Mouse (Mus musculus): ENCODE data around the gene Grik3.
A peak's percentile ranks its signal among the peaks of the same experiment; 100 is the strongest.

The Grik3 gene

DNA sequence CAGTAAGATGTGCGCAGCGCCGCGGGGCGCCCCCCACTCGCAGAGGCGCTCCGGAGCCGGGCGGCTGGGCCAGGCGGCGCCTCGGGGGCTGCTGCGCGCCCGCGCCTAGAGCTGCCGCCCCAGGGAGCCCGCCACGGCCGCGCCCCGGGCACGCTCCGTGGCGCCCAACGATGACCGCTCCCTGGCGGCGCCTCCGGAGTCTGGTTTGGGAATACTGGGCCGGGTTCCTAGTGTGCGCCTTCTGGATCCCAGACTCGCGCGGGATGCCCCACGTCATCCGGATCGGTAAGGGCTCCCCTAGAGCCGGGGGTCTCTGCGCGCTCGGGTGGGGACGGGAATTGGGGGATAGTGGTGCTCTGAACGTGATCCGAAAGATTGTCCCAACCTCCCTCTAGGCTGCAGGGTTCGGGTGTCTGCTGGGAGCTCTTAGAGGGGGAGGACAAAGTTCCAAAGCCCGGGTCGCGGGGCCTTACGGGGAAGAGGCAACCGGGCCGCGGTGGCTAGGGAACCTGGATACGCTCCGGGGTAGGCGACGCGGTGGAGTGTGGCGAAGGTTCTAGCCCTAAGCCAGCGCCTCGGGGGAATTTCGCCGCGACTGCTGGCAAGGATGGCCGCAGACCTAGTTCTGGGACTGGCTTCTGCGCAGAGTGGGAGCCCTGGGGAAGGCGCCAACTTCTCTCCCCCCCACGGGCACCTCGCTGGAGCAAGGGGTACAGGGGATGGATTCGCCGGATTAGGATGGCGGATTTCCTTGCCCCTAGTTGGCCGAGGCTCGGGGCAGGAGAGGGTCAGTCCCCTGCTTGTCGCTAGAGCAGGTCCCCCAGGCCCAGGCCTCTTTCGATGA is at the start of gene Grik3:
Gene Grik3, plus strand, starts transcription at position 40 of the 844 bp plus-strand sequence.
- no peak for DNase-seq (ENCODE audit: low spot score)

DNA sequence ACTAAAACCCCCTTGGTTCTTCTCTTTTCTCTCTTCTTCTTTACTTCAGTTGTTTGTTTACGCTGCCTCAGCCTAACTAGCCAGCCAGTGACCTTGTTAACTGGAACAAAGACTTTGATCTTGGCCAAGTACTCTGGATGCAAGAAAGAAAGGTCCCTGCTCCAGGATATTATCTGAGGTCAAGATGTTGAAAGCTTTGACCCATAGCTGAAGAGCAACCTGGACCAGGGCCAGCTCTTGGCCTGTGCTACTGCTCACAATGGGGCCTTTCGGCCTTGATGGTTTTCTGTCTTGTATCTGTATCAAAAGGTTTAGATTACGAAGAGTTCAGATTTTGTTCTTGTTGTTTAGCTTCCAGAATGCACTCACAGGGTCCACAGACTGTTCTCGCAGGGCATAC is 48.7 kb upstream of the Grik3 start:
- DNase-seq (ENCODE audit: low spot score): no peak

GRCm38 (mm10) chr4:125444366-125444765 is 46.1 kb upstream of the Grik3 start:
- no peak for DNase-seq (ENCODE audit: low spot score)

DNA sequence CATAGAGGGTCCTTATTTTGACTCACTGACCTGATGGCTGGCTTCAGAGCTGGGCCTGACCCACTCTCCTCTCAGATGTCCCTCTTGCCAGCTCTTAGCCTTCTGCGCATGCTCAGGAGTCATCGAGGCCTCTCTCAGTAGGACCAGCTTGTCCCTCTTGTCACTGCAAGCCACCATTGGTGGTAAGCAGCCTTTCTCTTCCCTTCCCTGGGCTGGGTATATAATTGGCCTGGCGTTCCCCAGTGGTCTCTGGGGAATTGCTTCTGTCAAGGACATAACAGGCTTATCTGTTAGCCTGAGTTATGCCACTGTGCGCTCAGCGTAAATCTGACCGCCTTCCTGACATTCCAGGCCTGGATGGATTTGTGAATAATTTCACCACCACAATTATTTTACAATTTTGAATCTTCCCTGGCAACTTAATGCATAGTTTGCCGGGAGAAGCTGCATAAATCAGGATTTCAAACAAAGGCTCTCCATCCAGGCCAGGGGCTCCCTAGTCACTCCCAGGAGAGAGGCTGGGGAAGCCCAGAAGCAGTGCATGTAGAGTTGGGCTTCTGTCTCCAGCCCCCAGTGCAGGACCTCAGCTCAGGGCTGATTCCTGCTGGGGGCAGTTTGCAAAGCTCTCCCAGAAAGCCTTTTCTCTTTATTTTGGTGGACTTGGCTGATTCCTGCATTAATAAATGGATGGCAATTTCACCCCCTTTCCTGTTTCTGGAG is 39.7 kb upstream of the Grik3 start:
- no peak for DNase-seq (ENCODE audit: low spot score)

- no peak for DNase-seq (ENCODE audit: low spot score)
Observed at GRCm38 (mm10) chr4:125451821-125452220, 38.7 kb upstream of the Grik3 start.

DNA sequence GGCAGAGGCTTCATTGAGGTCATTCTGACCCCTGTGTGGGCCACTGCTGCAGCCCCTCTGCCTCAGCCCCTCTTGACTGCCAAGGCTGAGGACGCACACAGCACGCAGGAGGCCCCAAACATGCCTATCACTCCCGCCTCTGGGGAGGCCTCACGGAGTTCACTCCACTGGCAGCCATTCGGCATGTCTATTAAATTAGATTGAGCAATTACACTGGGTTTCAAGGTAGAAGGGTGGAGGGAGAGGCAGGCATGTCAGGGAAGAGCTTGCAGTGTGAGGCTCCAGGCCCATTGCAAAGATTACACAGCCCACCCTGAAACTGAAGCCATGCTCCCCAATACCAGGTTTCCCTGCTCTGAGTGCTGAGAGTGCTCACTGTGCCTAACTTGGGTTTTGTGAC is 34.0 kb upstream of the Grik3 start:
- peak; percentile 21 for DNase-seq (ENCODE audit: low spot score)

- DNase-seq (ENCODE audit: low spot score): no peak
Observed at GRCm38 (mm10) chr4:125457152-125458093, 33.1 kb upstream of the Grik3 start.

- DNase-seq (ENCODE audit: low spot score): no peak
Observed at GRCm38 (mm10) chr4:125459791-125460190, 30.7 kb upstream of the Grik3 start.

DNA sequence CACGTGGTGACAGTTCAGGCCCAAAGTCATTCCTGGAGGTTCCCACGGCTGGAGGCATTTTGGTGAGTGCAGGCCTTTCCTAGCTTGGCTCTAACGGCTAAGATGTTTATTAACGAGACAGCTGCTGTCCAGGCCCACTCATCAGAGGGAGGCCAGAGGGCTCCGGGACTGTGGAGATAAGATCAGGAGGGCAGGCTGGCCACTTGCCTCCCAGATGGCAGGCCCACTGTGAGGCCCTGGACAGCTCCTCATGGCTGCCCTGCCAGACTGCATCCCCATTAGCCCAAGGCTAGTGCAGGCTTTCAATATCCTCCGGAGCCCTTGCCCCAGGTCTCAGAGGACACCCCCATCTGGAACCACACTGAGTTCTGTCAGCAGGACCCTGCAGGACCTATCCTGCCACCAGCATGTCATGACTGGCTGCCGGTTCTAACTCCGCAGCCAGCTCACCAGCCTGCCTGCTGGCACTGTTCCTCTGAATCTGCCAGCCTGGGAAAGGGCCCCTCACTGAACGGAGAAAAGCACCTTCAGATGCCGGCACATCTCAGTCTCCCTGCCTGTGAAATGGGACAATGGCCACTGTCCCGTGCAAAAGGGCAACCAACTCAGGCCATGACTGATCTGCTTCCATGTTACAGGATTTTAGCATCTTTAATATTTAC is 20.7 kb upstream of the Grik3 start:
- peak; percentile 82 for DNase-seq (ENCODE audit: low spot score)

- no peak for DNase-seq (ENCODE audit: low spot score)
Observed at GRCm38 (mm10) chr4:125474903-125475302, 15.6 kb upstream of the Grik3 start.

DNA sequence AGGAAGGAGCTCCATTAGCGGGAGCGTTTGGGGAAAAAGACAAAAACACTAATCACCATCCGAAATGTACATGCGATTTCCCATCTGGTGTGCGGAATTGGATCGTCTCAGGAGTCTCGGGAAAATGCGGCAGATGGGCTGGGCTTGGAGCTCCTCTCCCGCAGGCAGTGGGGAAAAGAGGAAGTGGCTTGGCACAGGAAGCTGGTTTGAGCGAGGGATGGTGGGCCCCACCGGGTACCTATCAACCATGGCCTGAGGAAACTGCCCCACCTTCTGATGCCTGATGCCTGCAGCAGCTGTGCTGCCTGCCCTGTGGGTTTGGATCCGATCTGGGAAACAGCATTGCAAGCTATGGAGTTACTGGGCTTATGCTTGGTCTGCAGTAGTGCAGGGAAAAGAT is 12.4 kb upstream of the Grik3 start:
- DNase-seq (ENCODE audit: low spot score): no peak

- DNase-seq (ENCODE audit: low spot score): no peak
Observed at GRCm38 (mm10) chr4:125481256-125481655, 9.2 kb upstream of the Grik3 start.

DNA sequence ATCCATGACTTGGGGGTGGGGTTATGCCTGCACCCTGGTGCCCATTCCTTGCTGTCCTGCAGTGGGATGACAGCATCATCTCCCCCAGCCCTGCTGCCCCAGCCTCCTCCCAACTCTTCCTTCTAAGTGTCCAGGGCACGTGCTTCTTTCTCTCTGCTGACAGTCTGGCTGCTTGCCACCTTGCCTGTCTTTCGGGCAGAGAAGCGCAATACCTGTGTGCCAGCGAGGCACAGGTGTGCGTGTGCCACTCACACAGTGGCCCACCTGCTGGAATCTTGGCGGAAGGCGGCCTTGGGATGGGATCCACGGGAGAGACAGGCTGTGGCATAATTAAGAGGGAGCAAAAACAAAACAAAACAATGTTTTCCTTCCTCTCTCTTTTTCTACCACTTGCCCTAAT is 6.4 kb upstream of the Grik3 start:
- no peak for DNase-seq (ENCODE audit: low spot score)

- no peak for DNase-seq (ENCODE audit: low spot score)
Observed at GRCm38 (mm10) chr4:125485416-125486239, 4.9 kb upstream of the Grik3 start.

- no peak for DNase-seq (ENCODE audit: low spot score)
Observed at GRCm38 (mm10) chr4:125486616-125487015, 3.9 kb upstream of the Grik3 start.

DNA sequence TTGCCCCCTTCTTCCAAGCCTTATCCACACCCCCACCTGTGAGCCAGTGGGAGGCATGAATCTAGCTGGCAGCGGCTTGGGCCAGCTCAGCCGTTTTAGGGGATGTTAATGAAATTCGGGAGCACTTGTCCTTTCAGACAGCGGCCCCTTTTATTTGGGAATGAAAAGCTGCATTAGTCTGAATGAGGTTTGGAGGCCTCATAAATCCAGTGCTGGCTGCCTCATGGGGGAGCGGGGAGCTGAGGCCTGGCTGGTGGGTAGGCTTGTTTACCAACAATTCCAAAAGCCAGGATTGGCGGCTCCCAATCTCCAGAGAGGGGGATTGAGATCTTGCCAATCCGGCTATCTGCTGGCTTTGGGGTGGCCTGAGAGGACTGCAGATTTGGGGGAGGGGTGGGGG is 3.5 kb upstream of the Grik3 start:
- no peak for DNase-seq (ENCODE audit: low spot score)

- no peak for DNase-seq (ENCODE audit: low spot score)
Observed at GRCm38 (mm10) chr4:125488796-125489637, 1.5 kb upstream of the Grik3 start.

DNA sequence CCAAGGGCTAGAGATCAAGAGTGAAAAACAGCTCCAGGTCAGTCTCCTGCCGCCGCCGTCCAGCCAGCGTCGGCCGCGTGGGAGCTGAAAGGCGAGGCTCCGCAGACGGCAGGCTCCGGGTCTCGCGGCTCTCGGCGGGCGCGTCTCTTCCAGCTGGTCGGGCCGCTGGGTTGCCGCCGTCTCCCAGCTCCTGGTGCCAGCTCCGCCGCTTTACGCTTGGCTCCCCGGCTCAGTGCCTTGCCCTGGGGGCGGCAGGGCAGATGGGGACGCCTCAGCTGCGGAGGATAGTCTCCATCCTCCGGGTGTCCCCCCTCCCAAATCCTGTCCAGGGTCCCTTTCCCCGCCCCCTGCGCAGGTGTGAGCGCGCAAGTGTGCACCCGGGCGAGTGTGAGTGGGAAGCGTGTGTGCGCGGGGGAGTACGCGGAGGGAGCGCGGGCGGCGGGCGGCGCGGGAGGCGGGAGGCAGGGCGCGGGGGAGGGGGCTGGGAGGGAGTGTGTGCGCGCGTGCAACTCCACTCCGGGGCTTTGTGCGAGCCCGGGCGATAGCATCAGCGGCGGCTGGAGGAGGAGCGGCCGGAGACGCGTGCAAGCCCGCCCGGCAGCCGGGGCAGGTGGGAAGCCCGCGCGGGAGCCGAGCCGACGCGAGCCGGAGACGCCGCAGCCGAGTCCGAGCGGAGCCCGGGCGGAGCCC is 454 bp upstream of the Grik3 start:
- DNase-seq (ENCODE audit: low spot score): no peak

- DNase-seq (ENCODE audit: low spot score): no peak
Observed at GRCm38 (mm10) chr4:125491505-125492121, 1.1 kb downstream of the Grik3 start.

All from MN1 (cell line).